Mouse (Mus musculus) limb, embryonic 15.5 days (tissue): ENCODE measurements around the gene Cplx3. TPM values are rescaled to one million over a fixed set of nuclear protein-coding genes. Genes with fewer than 3 reads are reported as not detected.

Source experiments
- ATAC-seq: fragments of 200-750 bp; cut with Nextera tagmentation; 2 replicates; pipeline ENCODE4 v1.8.0; 2017; ENCODE audit warnings: low read depth, moderate TSS enrichment; ENCODE audit not compliant: insufficient number of reproducible peaks, low FRiP score, low TSS enrichment
- H3K27ac ChIP-seq: fragments of 300-500 bp; sonication (generic); 2 replicates; pipeline ENCODE4 v1.5.1; 2015; ENCODE audit warnings: moderate library complexity, mild to moderate bottlenecking, inconsistent platforms
- H3K27me3 ChIP-seq: fragments of 300-500 bp; sonication (generic); 2 replicates; pipeline ENCODE4 v1.6.1; 2015; ENCODE audit warnings: inconsistent platforms
- H3K36me3 ChIP-seq: fragments of 300-500 bp; sonication (generic); 2 replicates; pipeline ENCODE4 v1.6.1; 2015; ENCODE audit warnings: inconsistent platforms
- H3K4me1 ChIP-seq: fragments of 300-500 bp; sonication (generic); 2 replicates; pipeline ENCODE4 v1.6.1; 2015; ENCODE audit warnings: inconsistent platforms
- H3K4me2 ChIP-seq: fragments of 300-500 bp; sonication (generic); 2 replicates; pipeline ENCODE4 v1.6.1; 2015; ENCODE audit warnings: mild to moderate bottlenecking, inconsistent platforms
- H3K4me3 ChIP-seq: fragments of 300-500 bp; sonication (generic); 2 replicates; pipeline ENCODE4 v1.5.1; 2015; ENCODE audit warnings: mild to moderate bottlenecking, inconsistent platforms
- H3K9ac ChIP-seq: fragments of 300-500 bp; sonication (generic); 2 replicates; pipeline ENCODE4 v1.6.1; 2015; ENCODE audit warnings: inconsistent platforms
- H3K9me3 ChIP-seq: fragments of 300-500 bp; sonication (generic); 2 replicates; pipeline ENCODE4 v1.6.1; 2016; ENCODE audit warnings: inconsistent platforms
- WGBS: fragments of 180-500 bp; shearing (Covaris S2); methylation state at CpG from one replicate; pipeline ENCODE4 v1.1.7; 2015; 5-methylcytosine and 5-hydroxymethylcytosine counted together
- polyA plus RNA-seq: library from polyadenylated mRNA; unstranded; fragments of >200 nt; fragmentation: Nextera tagmentation; extraction: Ambion mirVana; gene quantifications from 2 replicates; pipeline ENCODE4 v1.2.1, GENCODE M21; 2015

The Cplx3 gene
- polyA plus RNA-seq, 1 experiment from 2014 or later: not detected

GRCm38 (mm10) chr9:57597929-57598382 lies 8.1 kb downstream of the Cplx3 start:
- Histone ChIP-seq H3K4me2 (no peak overlapping the region), H3K4me1 (peaks cover 17% of the 10 kb centered on the region), H3K36me3 (peaks cover 33% of the 10 kb centered on the region), H3K4me3 (no peak overlapping the region), H3K27ac (no peak overlapping the region), H3K9me3 (no peaks in the 10 kb centered on the region), H3K9ac (no peak overlapping the region), H3K27me3 (no peaks in the 10 kb centered on the region)
- no peak for ATAC-seq
- WGBS: 28% methylated on average over 4 of the region's 4 CpGs

GRCm38 (mm10) chr9:57597265-57597664 lies 8.8 kb downstream of the Cplx3 start:
- Histone ChIP-seq H3K27ac (no peak overlapping the region), H3K9me3 (no peaks in the 10 kb centered on the region), H3K4me2 (no peak overlapping the region), H3K36me3 (peaks cover 40% of the 10 kb centered on the region), H3K4me1 (peaks cover 17% of the 10 kb centered on the region), H3K27me3 (no peaks in the 10 kb centered on the region), H3K4me3 (no peak overlapping the region), H3K9ac (no peak overlapping the region)
- ATAC-seq: no peak
- 83% methylated on average over 8 of the region's 8 CpGs for WGBS

- H3K4me3 ChIP-seq: no peak overlapping the region
- H3K9ac ChIP-seq: no peak overlapping the region
These were observed 11.9 kb downstream of the Cplx3 start for GRCm38 (mm10) chr9:57594174-57594509.

GRCm38 (mm10) chr9:57593454-57594173 lies 12.5 kb downstream of the Cplx3 start:
- Histone ChIP-seq H3K9me3 (no peaks in the 10 kb centered on the region), H3K9ac (no peak overlapping the region), H3K4me2 (no peak overlapping the region), H3K27me3 (no peaks in the 10 kb centered on the region), H3K4me1 (peaks cover 24% of the 10 kb centered on the region), H3K27ac (no peak overlapping the region), H3K4me3 (no peak overlapping the region), H3K36me3 (peaks cover 46% of the 10 kb centered on the region)
- no peak for ATAC-seq
- 56% methylated on average over 12 of the region's 12 CpGs for WGBS

More at GRCm38 (mm10) chr9:57594174-57594509, 11.9 kb downstream of the Cplx3 start:
- Histone ChIP-seq H3K27ac (no peak overlapping the region), H3K9me3 (no peaks in the 10 kb centered on the region), H3K4me1 (peaks cover 21% of the 10 kb centered on the region), H3K27me3 (no peaks in the 10 kb centered on the region), H3K36me3 (peaks cover 46% of the 10 kb centered on the region), H3K4me2 (no peak overlapping the region)
- 78% methylated on average over 9 of the region's 9 CpGs for WGBS
- no peak for ATAC-seq

- H3K27me3 ChIP-seq: no peaks in the 10 kb centered on the region
- ATAC-seq: no peak
- H3K4me3 ChIP-seq: peak overlapping the region; percentile 80; the same call in 1 of the 2 replicates
- peaks cover 25% of the 10 kb centered on the region for H3K4me1 ChIP-seq
- H3K9ac ChIP-seq: no peak overlapping the region
- no peaks in the 10 kb centered on the region for H3K9me3 ChIP-seq
- no peak overlapping the region for H3K27ac ChIP-seq
- peaks cover 54% of the 10 kb centered on the region for H3K36me3 ChIP-seq
- 32% methylated on average over 5 of the region's 5 CpGs for WGBS
- peak overlapping the region; percentile 89; the same call in 1 of the 2 replicates for H3K4me2 ChIP-seq
These were observed 15.4 kb downstream of the Cplx3 start for GRCm38 (mm10) chr9:57590726-57591125.

GRCm38 (mm10) chr9:57589224-57590126 lies 16.6 kb downstream of the Cplx3 start, which contains the start of gene Ulk3:
TSS of gene Ulk3 (plus strand) at chr9:57589452.
- H3K9ac ChIP-seq: peak within 1 kb of the TSS; percentile 64
- under 1% methylated on average over 58 of the region's 58 CpGs for WGBS
- ATAC-seq: peak; percentile 76
- H3K36me3 ChIP-seq: peaks cover 50% of the 10 kb centered on the region
- H3K4me2 ChIP-seq: peak within 1 kb of the TSS; percentile 89
- H3K4me3 ChIP-seq: peak within 1 kb of the TSS; percentile 80
- H3K9me3 ChIP-seq: no peaks in the 10 kb centered on the region
- peak within 1 kb of the TSS; percentile 91 for H3K27ac ChIP-seq
- no peaks in the 10 kb centered on the region for H3K27me3 ChIP-seq
- peaks cover 25% of the 10 kb centered on the region for H3K4me1 ChIP-seq

GRCm38 (mm10) chr9:57584991-57585390 lies 21.1 kb downstream of the Cplx3 start:
- ATAC-seq: no peak
- Histone ChIP-seq H3K4me1 (peaks cover 12% of the 10 kb centered on the region), H3K9ac (no peak overlapping the region), H3K4me2 (no peak overlapping the region), H3K27me3 (no peaks in the 10 kb centered on the region), H3K27ac (no peak overlapping the region), H3K4me3 (no peak overlapping the region), H3K36me3 (peaks cover 67% of the 10 kb centered on the region), H3K9me3 (no peaks in the 10 kb centered on the region)
- 87% methylated on average over 3 of the region's 3 CpGs for WGBS

- Histone ChIP-seq H3K27me3 (no peaks in the 10 kb centered on the region), H3K4me1 (0 out of 2 replicates have a peak, but pooled peaks cover 4% of the 10 kb centered on the region), H3K4me2 (no peak overlapping the region), H3K36me3 (peaks cover 51% of the 10 kb centered on the region), H3K9me3 (no peaks in the 10 kb centered on the region), H3K9ac (no peak overlapping the region), H3K27ac (no peak overlapping the region), H3K4me3 (no peak overlapping the region)
- 80% methylated on average over 6 of the region's 6 CpGs for WGBS
- ATAC-seq: no peak
These were observed 28.8 kb downstream of the Cplx3 start for GRCm38 (mm10) chr9:57577144-57577849.

- no peaks in the 10 kb centered on the region for H3K9me3 ChIP-seq
- 0 out of 2 replicates have a peak, but pooled peaks cover 4% of the 10 kb centered on the region for H3K4me1 ChIP-seq
- 87% methylated on average over 3 of the region's 3 CpGs for WGBS
- H3K27ac ChIP-seq: no peak overlapping the region
- H3K4me3 ChIP-seq: no peak overlapping the region
- no peak overlapping the region for H3K9ac ChIP-seq
- ATAC-seq: no peak
- no peak overlapping the region for H3K4me2 ChIP-seq
- no peaks in the 10 kb centered on the region for H3K27me3 ChIP-seq
- peaks cover 42% of the 10 kb centered on the region for H3K36me3 ChIP-seq
These were observed 30.5 kb downstream of the Cplx3 start for GRCm38 (mm10) chr9:57575577-57575976.

- ATAC-seq: no peak
- no peaks in the 10 kb centered on the region for H3K27me3 ChIP-seq
- no peaks in the 10 kb centered on the region for H3K9me3 ChIP-seq
- H3K4me1 ChIP-seq: 0 out of 2 replicates have a peak, but pooled peaks cover 4% of the 10 kb centered on the region
- H3K27ac ChIP-seq: no peak overlapping the region
- H3K4me2 ChIP-seq: no peak overlapping the region
- H3K36me3 ChIP-seq: peaks cover 42% of the 10 kb centered on the region
- H3K9ac ChIP-seq: no peak overlapping the region
- no peak overlapping the region for H3K4me3 ChIP-seq
These were observed 31.7 kb downstream of the Cplx3 start for GRCm38 (mm10) chr9:57574397-57574796.

- no peak for ATAC-seq
- no peak overlapping the region for H3K4me3 ChIP-seq
- H3K27me3 ChIP-seq: no peaks in the 10 kb centered on the region
- peaks cover 34% of the 10 kb centered on the region for H3K36me3 ChIP-seq
- H3K9ac ChIP-seq: no peak overlapping the region
- WGBS: 91% methylated on average over 6 of the region's 6 CpGs
- no peak overlapping the region for H3K27ac ChIP-seq
- H3K9me3 ChIP-seq: no peaks in the 10 kb centered on the region
- H3K4me2 ChIP-seq: no peak overlapping the region
- H3K4me1 ChIP-seq: peaks cover 27% of the 10 kb centered on the region
These were observed 37.6 kb downstream of the Cplx3 start for GRCm38 (mm10) chr9:57568500-57568899.
